Mouse (Mus musculus): ENCODE results near the gene Elavl3. TPM values are rescaled to one million over a fixed set of nuclear protein-coding genes. Genes with fewer than 3 reads are reported as not detected.

The Elavl3 gene
- polyA plus RNA-seq, 1 experiment from 2014 or later, result 62.6 TPM

GRCm38 (mm10) chr9:22030386-22030785 lies 21.4 kb downstream of the Elavl3 start:
- no peak overlapping the region for H3K9ac ChIP-seq
- peaks cover 38% of the 10 kb centered on the region for H3K4me1 ChIP-seq
- WGBS, result 91% methylated on average over 9 of the region's 9 CpGs
- peaks cover 71% of the 10 kb centered on the region for H3K36me3 ChIP-seq
- no peaks in the 10 kb centered on the region for H3K27me3 ChIP-seq
- no peak overlapping the region for H3K4me2 ChIP-seq (replicated peaks)
- H3K4me3 ChIP-seq, result no peak overlapping the region
- no peak overlapping the region for H3K27ac ChIP-seq
- H3K9me3 ChIP-seq (replicated peaks), result no peaks in the 10 kb centered on the region
- no peak for ATAC-seq (ENCODE audit: low FRiP score)

- Histone ChIP-seq H3K4me3 (no peak overlapping the region), H3K4me1 (peaks cover 31% of the 10 kb centered on the region), H3K27ac (peak overlapping the region; percentile 8; the same call in 1 of the 2 replicates), H3K9ac (no peak overlapping the region), H3K27me3 (no peaks in the 10 kb centered on the region), H3K4me2 (replicated peaks) (no peak overlapping the region), H3K9me3 (replicated peaks) (no peaks in the 10 kb centered on the region), H3K36me3 (peaks cover 71% of the 10 kb centered on the region)
- ATAC-seq (ENCODE audit: low FRiP score), result peak; percentile 70
- WGBS, result 30% methylated on average over 7 of the region's 7 CpGs
Observed at GRCm38 (mm10) chr9:22028467-22028866, 23.4 kb downstream of the Elavl3 start.

- no peak overlapping the region for H3K27ac ChIP-seq
- WGBS, result 33% methylated on average over 8 of the region's 8 CpGs
- H3K4me2 ChIP-seq (replicated peaks), result no peak overlapping the region
- no peaks in the 10 kb centered on the region for H3K9me3 ChIP-seq (replicated peaks)
- H3K36me3 ChIP-seq, result peaks cover 61% of the 10 kb centered on the region
- H3K27me3 ChIP-seq, result no peaks in the 10 kb centered on the region
- no peak overlapping the region for H3K4me3 ChIP-seq
- 0 out of 2 replicates have a peak, but pooled peaks have one; percentile 27 for ATAC-seq (ENCODE audit: low FRiP score)
- H3K9ac ChIP-seq, result no peak overlapping the region
- H3K4me1 ChIP-seq, result peaks cover 27% of the 10 kb centered on the region
Observed at GRCm38 (mm10) chr9:22024592-22024991, 27.2 kb downstream of the Elavl3 start.

GRCm38 (mm10) chr9:22017208-22017825 lies 34.5 kb downstream of the Elavl3 start:
- no peak overlapping the region for H3K9ac ChIP-seq
- no peak overlapping the region for H3K4me3 ChIP-seq
- ATAC-seq (ENCODE audit: low FRiP score), result no peak
- H3K27me3 ChIP-seq, result no peaks in the 10 kb centered on the region
- 76% methylated on average over 7 of the region's 7 CpGs for WGBS
- peaks cover 44% of the 10 kb centered on the region for H3K36me3 ChIP-seq
- no peak overlapping the region for H3K4me2 ChIP-seq (replicated peaks)
- H3K27ac ChIP-seq, result peak overlapping the region; percentile 48; the same call in 1 of the 2 replicates
- peaks cover 7% of the 10 kb centered on the region; the same call in 1 of the 2 replicates for H3K4me1 ChIP-seq
- H3K9me3 ChIP-seq (replicated peaks), result no peaks in the 10 kb centered on the region

- peaks cover 51% of the 10 kb centered on the region for H3K36me3 ChIP-seq
- no peak overlapping the region for H3K4me2 ChIP-seq (replicated peaks)
- H3K4me1 ChIP-seq, result peaks cover 7% of the 10 kb centered on the region; the same call in 1 of the 2 replicates
- H3K27ac ChIP-seq, result no peak overlapping the region
- no peaks in the 10 kb centered on the region for H3K27me3 ChIP-seq
- H3K4me3 ChIP-seq, result no peak overlapping the region
- WGBS, result 67% methylated on average over 10 of the region's 10 CpGs
- H3K9ac ChIP-seq, result no peak overlapping the region
- no peaks in the 10 kb centered on the region for H3K9me3 ChIP-seq (replicated peaks)
- no peak for ATAC-seq (ENCODE audit: low FRiP score)
Observed at GRCm38 (mm10) chr9:22016245-22016644, 35.6 kb downstream of the Elavl3 start.

GRCm38 (mm10) chr9:22012731-22013130 lies 39.1 kb downstream of the Elavl3 start:
- ATAC-seq (ENCODE audit: low FRiP score), result peak; percentile 42
- Histone ChIP-seq H3K4me3 (no peak overlapping the region), H3K4me1 (peaks cover 10% of the 10 kb centered on the region; the same call in 1 of the 2 replicates), H3K27ac (peak overlapping the region; percentile 30; the same call in 1 of the 2 replicates), H3K36me3 (peaks cover 68% of the 10 kb centered on the region), H3K4me2 (replicated peaks) (no peak overlapping the region), H3K9me3 (replicated peaks) (no peaks in the 10 kb centered on the region), H3K9ac (no peak overlapping the region), H3K27me3 (no peaks in the 10 kb centered on the region)
- 95% methylated on average over 13 of the region's 13 CpGs for WGBS

- H3K4me2 ChIP-seq (replicated peaks), result no peak overlapping the region
- no peak overlapping the region for H3K9ac ChIP-seq
- no peak for ATAC-seq (ENCODE audit: low FRiP score)
- H3K4me3 ChIP-seq, result no peak overlapping the region
- peaks cover 10% of the 10 kb centered on the region; the same call in 1 of the 2 replicates for H3K4me1 ChIP-seq
- no peaks in the 10 kb centered on the region for H3K9me3 ChIP-seq (replicated peaks)
- no peaks in the 10 kb centered on the region for H3K27me3 ChIP-seq
- H3K27ac ChIP-seq, result peak overlapping the region; percentile 30; the same call in 1 of the 2 replicates
- peaks cover 85% of the 10 kb centered on the region for H3K36me3 ChIP-seq
- 84% methylated on average over 5 of the region's 5 CpGs for WGBS
Observed at GRCm38 (mm10) chr9:22011055-22011454, 40.8 kb downstream of the Elavl3 start.

- H3K9ac ChIP-seq, result no peak overlapping the region
- H3K9me3 ChIP-seq (replicated peaks), result no peaks in the 10 kb centered on the region
- ATAC-seq (ENCODE audit: low FRiP score), result no peak
- H3K27ac ChIP-seq, result no peak overlapping the region
- 95% methylated on average over 12 of the region's 12 CpGs for WGBS
- H3K4me1 ChIP-seq, result peaks cover 31% of the 10 kb centered on the region
- no peak overlapping the region for H3K4me3 ChIP-seq
- no peaks in the 10 kb centered on the region for H3K27me3 ChIP-seq
- H3K36me3 ChIP-seq, result peaks cover 53% of the 10 kb centered on the region
- H3K4me2 ChIP-seq (replicated peaks), result peak overlapping the region; percentile 72; the same call in 1 of the 2 replicates
Observed at GRCm38 (mm10) chr9:22004546-22004945, 47.3 kb downstream of the Elavl3 start.

GRCm38 (mm10) chr9:22003163-22003554 lies 48.7 kb downstream of the Elavl3 start:
- no peak; the same call in none of the 2 replicates for ATAC-seq (ENCODE audit: low FRiP score)
- H3K27ac ChIP-seq, result peak overlapping the region; percentile 76
- peaks cover 31% of the 10 kb centered on the region for H3K4me1 ChIP-seq
- peak overlapping the region; percentile 72 for H3K4me2 ChIP-seq (replicated peaks)
- H3K4me3 ChIP-seq, result peak overlapping the region; percentile 65
- no peaks in the 10 kb centered on the region for H3K27me3 ChIP-seq
- under 1% methylated on average over 18 of the region's 18 CpGs for WGBS
- H3K9ac ChIP-seq, result peak overlapping the region; percentile 71
- H3K9me3 ChIP-seq (replicated peaks), result no peaks in the 10 kb centered on the region
- peaks cover 40% of the 10 kb centered on the region for H3K36me3 ChIP-seq

- Histone ChIP-seq H3K4me1 (peaks cover 31% of the 10 kb centered on the region), H3K27me3 (no peaks in the 10 kb centered on the region), H3K4me3 (peak within 1 kb of the TSS; percentile 65), H3K27ac (peak within 1 kb of the TSS; percentile 76), H3K4me2 (replicated peaks) (peak within 1 kb of the TSS; percentile 72), H3K9ac (peak within 1 kb of the TSS; percentile 71), H3K36me3 (peaks cover 34% of the 10 kb centered on the region), H3K9me3 (replicated peaks) (no peaks in the 10 kb centered on the region)
- peak; percentile 99 for ATAC-seq (ENCODE audit: low FRiP score)
- WGBS, result 5% methylated on average over 57 of the region's 57 CpGs
Observed at GRCm38 (mm10) chr9:22002194-22003162, 49.3 kb downstream of the Elavl3 start, which contains the start of the genes Ccdc151 and Prkcsh. Gene Ccdc151, minus strand, starts transcription at chr9:22002634. Gene Prkcsh, plus strand, starts transcription at chr9:22002806.

- Histone ChIP-seq H3K9me3 (replicated peaks) (no peaks in the 10 kb centered on the region), H3K27ac (peak overlapping the region; percentile 67; the same call in 1 of the 2 replicates), H3K4me3 (no peak overlapping the region), H3K4me1 (peaks cover 31% of the 10 kb centered on the region), H3K27me3 (no peaks in the 10 kb centered on the region), H3K36me3 (peaks cover 26% of the 10 kb centered on the region), H3K4me2 (replicated peaks) (peak overlapping the region; percentile 59), H3K9ac (no peak overlapping the region; the same call in 1 of the 2 replicates)
- ATAC-seq (ENCODE audit: low FRiP score), result no peak
- 88% methylated on average over 4 of the region's 4 CpGs for WGBS
Observed at GRCm38 (mm10) chr9:22001633-22002032, 50.2 kb downstream of the Elavl3 start.

GRCm38 (mm10) chr9:22000296-22000695 lies 51.5 kb downstream of the Elavl3 start:
- Histone ChIP-seq H3K9me3 (replicated peaks) (no peaks in the 10 kb centered on the region), H3K4me3 (no peak overlapping the region), H3K9ac (no peak overlapping the region), H3K36me3 (peaks cover 12% of the 10 kb centered on the region), H3K27ac (no peak overlapping the region), H3K27me3 (no peaks in the 10 kb centered on the region), H3K4me2 (replicated peaks) (no peak overlapping the region), H3K4me1 (peaks cover 26% of the 10 kb centered on the region)
- ATAC-seq (ENCODE audit: low FRiP score), result no peak
- 91% methylated on average over 6 of the region's 6 CpGs for WGBS

Data from hindbrain, embryonic 12.5 days (tissue).